Mouse (Mus musculus): ENCODE data around the gene Mfap5. TPM values are rescaled to one million over a fixed set of nuclear protein-coding genes. Genes with fewer than 3 reads are reported as not detected.
"Not testable (repeated sequence)": the region's sequence is repeated elsewhere in the genome, so short reads cannot be mapped to it uniquely, and the experiment has no call there.

The Mfap5 gene
- polyA plus RNA-seq, 1 experiment, result not detected

DNA sequence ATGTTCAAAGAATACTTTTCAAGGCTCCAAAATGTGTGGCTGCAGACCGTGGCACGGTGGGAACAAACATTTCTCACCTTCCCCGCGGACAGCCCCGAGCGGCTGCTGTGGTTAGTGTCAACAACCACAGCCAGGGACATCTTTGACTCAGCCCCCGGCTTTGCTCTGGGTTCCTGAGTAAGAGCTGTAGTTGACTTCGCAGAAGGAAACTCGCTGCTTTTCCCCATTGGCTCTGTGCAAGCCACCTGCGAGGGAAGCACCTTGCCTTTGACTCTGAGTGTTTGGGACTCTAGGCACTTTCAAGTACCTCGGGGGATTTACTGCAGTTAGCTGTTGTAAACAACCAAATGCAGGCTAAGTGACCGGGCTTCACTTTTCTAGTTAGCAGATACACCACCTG is 22.0 kb downstream of the Mfap5 start:
- TF ChIP-seq POLR2A (IDR thresholded peaks at IDR 0.05; ENCODE audit: insufficient read depth, low read depth, low read length), result no peak
- TF ChIP-seq CTCF (IDR thresholded peaks at IDR 0.05; ENCODE audit: insufficient read depth, low read depth, low read length), result no peak
- Histone ChIP-seq H3K4me3 (ENCODE audit: insufficient read depth, low read depth, low read length) (no peak overlapping the region), H3K4me1 (ENCODE audit: control insufficient read depth, insufficient read depth, low read length) (no peaks in the 10 kb centered on the region), H3K27ac (ENCODE audit: insufficient read depth, low read depth, low read length) (no peak overlapping the region)
- 79% methylated on average over 12 of the region's 12 CpGs for WGBS

DNA sequence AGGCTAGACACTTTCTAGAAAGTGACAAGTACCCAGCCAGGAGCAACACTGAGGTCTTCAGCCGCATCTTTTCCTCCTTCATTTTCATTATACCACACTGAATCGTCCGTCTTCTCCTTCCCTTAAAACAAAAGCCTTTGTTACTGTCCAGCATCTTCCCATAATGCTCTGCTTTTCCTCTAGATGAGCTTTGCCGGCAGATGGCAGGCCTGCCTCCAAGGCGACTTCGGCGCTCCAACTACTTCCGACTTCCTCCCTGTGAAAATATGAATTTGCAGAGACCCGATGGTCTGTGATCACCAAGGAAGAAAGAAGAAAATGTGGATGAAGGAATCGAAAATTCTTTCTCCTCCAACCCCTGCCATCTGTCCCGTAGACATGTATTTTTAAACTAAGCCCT is 22.5 kb downstream of the Mfap5 start:
- Histone ChIP-seq H3K4me3 (ENCODE audit: insufficient read depth, low read depth, low read length) (no peak overlapping the region), H3K4me1 (ENCODE audit: control insufficient read depth, insufficient read depth, low read length) (no peaks in the 10 kb centered on the region), H3K27ac (ENCODE audit: insufficient read depth, low read depth, low read length) (no peak overlapping the region)
- 79% methylated on average over 11 of the region's 11 CpGs for WGBS
- TF ChIP-seq CTCF (IDR thresholded peaks at IDR 0.05; ENCODE audit: insufficient read depth, low read depth, low read length) (no peak), POLR2A (IDR thresholded peaks at IDR 0.05; ENCODE audit: insufficient read depth, low read depth, low read length) (no peak)

DNA sequence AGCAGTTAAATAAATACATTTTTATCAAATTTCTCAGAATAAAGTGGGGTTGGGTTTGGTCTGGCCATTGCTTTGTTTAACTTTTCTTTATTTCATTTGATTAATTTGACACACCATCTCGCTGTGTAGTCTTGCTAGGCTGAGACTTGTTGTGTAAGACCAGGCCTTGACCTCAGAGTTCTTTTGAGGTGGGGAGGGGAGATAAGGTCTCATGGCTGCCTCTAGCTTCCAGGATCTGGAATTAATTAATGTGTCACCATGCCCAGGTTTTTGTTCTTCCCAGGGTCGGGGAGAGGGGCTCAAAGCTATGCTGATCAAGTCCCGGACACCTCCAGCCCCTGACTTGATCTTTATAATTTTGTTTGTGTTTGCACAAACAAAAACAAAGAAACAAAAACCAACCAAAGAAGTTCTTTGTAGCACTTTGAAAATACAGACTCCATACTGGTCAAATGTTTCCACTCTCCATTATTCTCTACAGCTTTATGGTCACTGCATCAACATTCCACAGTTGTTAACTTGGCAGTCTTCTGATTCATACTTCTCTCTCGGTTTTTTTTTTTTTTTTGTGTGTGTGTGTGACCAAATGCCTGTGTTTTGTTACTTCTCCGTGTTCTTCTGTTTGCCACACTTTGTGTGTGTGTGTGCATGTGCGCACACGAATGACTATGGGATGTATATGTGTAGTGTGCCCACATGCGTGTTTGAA is 26.0 kb downstream of the Mfap5 start:
- 79% methylated on average over 8 of the region's 8 CpGs for WGBS
- TF ChIP-seq POLR2A (IDR thresholded peaks at IDR 0.05; ENCODE audit: insufficient read depth, low read depth, low read length) (no peak), CTCF (IDR thresholded peaks at IDR 0.05; ENCODE audit: insufficient read depth, low read depth, low read length) (no peak)
- no peak overlapping the region for H3K4me3 ChIP-seq (ENCODE audit: insufficient read depth, low read depth, low read length)
- H3K4me1 ChIP-seq (ENCODE audit: control insufficient read depth, insufficient read depth, low read length), result no peaks in the 10 kb centered on the region
- no peak overlapping the region for H3K27ac ChIP-seq (ENCODE audit: insufficient read depth, low read depth, low read length)

DNA sequence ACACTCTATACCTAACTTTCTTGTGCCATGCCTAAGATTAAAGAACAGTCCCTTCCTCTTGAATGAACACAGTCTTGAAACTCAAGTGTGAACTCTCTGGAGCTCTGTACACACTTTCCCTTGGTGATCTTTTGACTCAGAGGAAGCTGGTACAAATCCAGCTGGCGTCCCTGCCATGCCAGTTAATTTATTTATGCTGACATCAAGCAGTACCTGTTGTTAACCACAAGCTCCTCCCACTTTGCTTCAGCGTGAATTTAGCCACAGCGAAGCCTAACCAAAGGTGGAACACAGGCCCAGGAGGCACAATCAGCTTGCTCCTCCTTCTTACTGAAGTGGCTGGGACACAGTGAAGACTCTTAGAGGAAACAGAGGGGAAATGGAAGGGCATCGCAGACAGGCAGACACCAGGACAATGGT is 27.2 kb downstream of the Mfap5 start:
- Histone ChIP-seq H3K4me3 (ENCODE audit: insufficient read depth, low read depth, low read length) (no peak overlapping the region), H3K27ac (ENCODE audit: insufficient read depth, low read depth, low read length) (no peak overlapping the region), H3K4me1 (ENCODE audit: control insufficient read depth, insufficient read depth, low read length) (no peaks in the 10 kb centered on the region)
- WGBS, result 16% methylated on average over 4 of the region's 4 CpGs
- no peak for TF ChIP-seq POLR2A (IDR thresholded peaks at IDR 0.05; ENCODE audit: insufficient read depth, low read depth, low read length)
- TF ChIP-seq CTCF (IDR thresholded peaks at IDR 0.05; ENCODE audit: insufficient read depth, low read depth, low read length), result no peak

GRCm38 (mm10) chr6:122534032-122534431 is 28.4 kb downstream of the Mfap5 start:
- Histone ChIP-seq H3K4me3 (ENCODE audit: insufficient read depth, low read depth, low read length) (no peak overlapping the region), H3K4me1 (ENCODE audit: control insufficient read depth, insufficient read depth, low read length) (no peaks in the 10 kb centered on the region), H3K27ac (ENCODE audit: insufficient read depth, low read depth, low read length) (no peak overlapping the region)
- TF ChIP-seq CTCF (IDR thresholded peaks at IDR 0.05; ENCODE audit: insufficient read depth, low read depth, low read length) (no peak), POLR2A (IDR thresholded peaks at IDR 0.05; ENCODE audit: insufficient read depth, low read depth, low read length) (no peak)
- WGBS, result 65% methylated on average over 3 of the region's 3 CpGs

DNA sequence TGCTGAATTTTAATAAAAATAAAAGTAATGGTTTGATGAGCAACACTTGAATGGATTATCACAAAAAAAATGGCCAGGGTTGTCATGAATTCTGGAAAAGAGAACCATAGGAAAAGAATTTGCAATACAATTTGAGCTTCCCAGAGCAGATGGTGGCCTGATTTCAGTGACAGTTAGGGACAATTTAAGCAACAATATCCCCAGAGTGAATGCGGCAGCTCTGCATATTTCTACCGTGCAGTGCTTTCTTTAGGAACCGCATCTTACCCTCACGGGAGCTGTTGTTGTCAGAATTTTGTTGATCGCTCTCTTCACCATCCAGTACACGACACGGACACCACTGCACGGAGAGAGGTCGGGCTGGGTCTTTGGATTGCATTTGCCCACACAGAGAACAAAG is 33.9 kb downstream of the Mfap5 start:
- 84% methylated on average over 9 of the region's 9 CpGs for WGBS
- Histone ChIP-seq H3K27ac (ENCODE audit: insufficient read depth, low read depth, low read length) (no peak overlapping the region), H3K4me1 (ENCODE audit: control insufficient read depth, insufficient read depth, low read length) (no peaks in the 10 kb centered on the region), H3K4me3 (ENCODE audit: insufficient read depth, low read depth, low read length) (no peak overlapping the region)
- TF ChIP-seq POLR2A (IDR thresholded peaks at IDR 0.05; ENCODE audit: insufficient read depth, low read depth, low read length) (no peak), CTCF (IDR thresholded peaks at IDR 0.05; ENCODE audit: insufficient read depth, low read depth, low read length) (no peak)

- H3K27ac ChIP-seq (ENCODE audit: insufficient read depth, low read depth, low read length); H3K4me3 ChIP-seq (ENCODE audit: insufficient read depth, low read depth, low read length); H3K4me1 ChIP-seq (ENCODE audit: control insufficient read depth, insufficient read depth, low read length): not testable (repeated sequence)
- WGBS, result 76% methylated on average over 5 of the region's 5 CpGs
Measured at GRCm38 (mm10) chr6:122542459-122542858, 36.8 kb downstream of the Mfap5 start.

GRCm38 (mm10) chr6:122543574-122543973 is 37.9 kb downstream of the Mfap5 start:
- Histone ChIP-seq H3K4me1 (ENCODE audit: control insufficient read depth, insufficient read depth, low read length) (no peaks in the 10 kb centered on the region), H3K4me3 (ENCODE audit: insufficient read depth, low read depth, low read length) (no peak overlapping the region)
- WGBS, result 90% methylated on average over 5 of the region's 5 CpGs

DNA sequence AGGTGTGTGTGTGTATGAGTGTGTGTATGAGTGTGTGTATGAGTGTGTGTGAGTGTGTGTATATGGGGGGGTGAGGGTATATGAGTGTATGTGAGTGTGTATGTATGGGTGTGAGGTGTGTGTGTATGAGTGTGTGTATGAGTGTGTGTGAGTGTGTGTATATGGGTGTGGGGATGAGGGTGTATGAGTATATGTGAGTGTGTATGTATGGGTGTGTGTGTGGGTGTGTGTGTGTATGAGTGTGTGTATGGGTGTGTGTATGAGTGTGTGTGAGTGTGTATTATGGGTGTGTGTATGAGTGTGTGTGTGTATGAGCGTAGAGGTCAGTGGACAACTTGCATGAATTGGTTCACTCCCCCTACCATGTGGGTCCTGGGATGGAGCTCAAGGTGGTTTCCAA is 39.0 kb downstream of the Mfap5 start:
- H3K4me1 ChIP-seq (ENCODE audit: control insufficient read depth, insufficient read depth, low read length), result no peaks in the 10 kb centered on the region
- H3K27ac ChIP-seq (ENCODE audit: insufficient read depth, low read depth, low read length), result no peak overlapping the region
- no peak for TF ChIP-seq CTCF (IDR thresholded peaks at IDR 0.05; ENCODE audit: insufficient read depth, low read depth, low read length)
- no peak for TF ChIP-seq POLR2A (IDR thresholded peaks at IDR 0.05; ENCODE audit: insufficient read depth, low read depth, low read length)
- H3K4me3 ChIP-seq (ENCODE audit: insufficient read depth, low read depth, low read length), result no peak overlapping the region
- WGBS, result 100% methylated on average over 1 of the region's 1 CpGs

More at GRCm38 (mm10) chr6:122543574-122543973, 37.9 kb downstream of the Mfap5 start:
- TF ChIP-seq POLR2A (IDR thresholded peaks at IDR 0.05; ENCODE audit: insufficient read depth, low read depth, low read length) (no peak), CTCF (IDR thresholded peaks at IDR 0.05; ENCODE audit: insufficient read depth, low read depth, low read length) (no peak)
- H3K27ac ChIP-seq (ENCODE audit: insufficient read depth, low read depth, low read length), result no peak overlapping the region

All from olfactory bulb, adult 2 months (tissue).